Mouse (Mus musculus): Measurements from ENCODE around the gene Tenm3. TPM values are rescaled to one million over a fixed set of nuclear protein-coding genes. Genes with fewer than 3 reads are reported as not detected.

Tenm3 gene
- total and polyA plus RNA-seq, 3 experiments = 0.03 to 0.08 (median 0.07) TPM

GRCm38 (mm10) chr8:48236968-48237367 is 606.8 kb downstream of the Tenm3 start:
- in situ Hi-C loops (cut with MboI; ENCODE audit: low pct_ligation_motif_present, low pct_unique_long_range_greater_than_20kb, low sequenced_read_pairs) = no loop called here
- Histone ChIP-seq H3K36me3 (replicated peaks in 1 of 2; ENCODE audit: control insufficient read depth in 1 of 2, insufficient read depth in 1 of 2, low read length in 1 of 2) (no peaks in the 10 kb centered on the region), H3K9me3 (replicated peaks; ENCODE audit: low read length) (peaks cover 78% of the 10 kb centered on the region), H3K4me1 (ENCODE audit: control insufficient read depth in 1 of 2, insufficient read depth in 2 of 2) (no peaks in the 10 kb centered on the region), H3K4me3 (replicated peaks in 1 of 3; ENCODE audit: low read depth in 2 of 3, low read length in 2 of 3, poor library complexity in 1 of 3) (no peak overlapping the region), H3K79me2 (replicated peaks; ENCODE audit: control insufficient read depth, extremely low read depth, insufficient read depth, poor library complexity, severe bottlenecking) (no peaks in the 10 kb centered on the region), H3K27me3 (replicated peaks) (no peaks in the 10 kb centered on the region), H3K4me2 (ENCODE audit: insufficient read depth, low read depth, poor library complexity, severe bottlenecking) (no peak overlapping the region), H3K9ac (ENCODE audit: insufficient read depth, low read depth) (no peak overlapping the region), H3K27ac (ENCODE audit: insufficient read depth, low read depth) (no peak overlapping the region)
- TF ChIP-seq ELF1 (IDR thresholded peaks at IDR 0.05; ENCODE audit: low read depth, low read length) (no peak), ZMIZ1 (IDR thresholded peaks at IDR 0.05; ENCODE audit: low read depth, low read length) (no peak), MXI1 (IDR thresholded peaks at IDR 0.05; ENCODE audit: low read depth, low read length) (no peak), JUN (IDR thresholded peaks at IDR 0.05; ENCODE audit: insufficient read depth, low read depth, low read length) (no peak), TBP (conservative IDR thresholded peaks at IDR 0.05; ENCODE audit: low read depth, low read length) (no peak), ETS1 (conservative IDR thresholded peaks at IDR 0.05; ENCODE audit: low read depth, low read length) (no peak), POLR2AphosphoS2 (IDR thresholded peaks at IDR 0.05; ENCODE audit: low read depth, low read length) (no peak), GABPA (IDR thresholded peaks at IDR 0.05; ENCODE audit: insufficient replicate concordance, low read depth, low read length) (no peak), CHD2 (IDR thresholded peaks at IDR 0.05; ENCODE audit: low read length) (no peak), IRF4 (IDR thresholded peaks at IDR 0.05; ENCODE audit: low read depth, low read length) (no peak), PAX5 (IDR thresholded peaks at IDR 0.05; ENCODE audit: low read length) (no peak), MEF2A (IDR thresholded peaks at IDR 0.05; ENCODE audit: borderline replicate concordance, low read depth, low read length) (no peak), USF2 (conservative IDR thresholded peaks at IDR 0.05; ENCODE audit: low read depth, low read length) (no peak), CHD1 (IDR thresholded peaks at IDR 0.05; ENCODE audit: low read depth, low read length) (no peak), MAZ (IDR thresholded peaks at IDR 0.05; ENCODE audit: low read depth, low read length) (no peak), E2F4 (IDR thresholded peaks at IDR 0.05; ENCODE audit: insufficient replicate concordance, low read depth, low read length) (no peak), SMC3 (IDR thresholded peaks at IDR 0.05; ENCODE audit: low read depth, low read length) (no peak), USF1 (IDR thresholded peaks at IDR 0.05; ENCODE audit: low read depth, low read length) (no peak)
- no peak for DNase-seq (ENCODE audit: extremely low read depth)
- dilution Hi-C loops (cut with MboI; ENCODE audit: extremely low pct_ligation_motif_present, extremely low pct_unique_long_range_greater_than_20kb, low sequenced_read_pairs) = no loop called here

GRCm38 (mm10) chr8:48232927-48233326 is 610.8 kb downstream of the Tenm3 start:
- no peak for DNase-seq (ENCODE audit: extremely low read depth)
- Histone ChIP-seq H3K4me3 (replicated peaks in 1 of 3; ENCODE audit: low read depth in 2 of 3, low read length in 2 of 3, poor library complexity in 1 of 3) (no peak overlapping the region), H3K4me2 (ENCODE audit: insufficient read depth, low read depth, poor library complexity, severe bottlenecking) (no peak overlapping the region), H3K9ac (ENCODE audit: insufficient read depth, low read depth) (no peak overlapping the region), H3K27me3 (replicated peaks) (no peaks in the 10 kb centered on the region), H3K36me3 (replicated peaks in 1 of 2; ENCODE audit: control insufficient read depth in 1 of 2, insufficient read depth in 1 of 2, low read length in 1 of 2) (no peaks in the 10 kb centered on the region), H3K9me3 (replicated peaks; ENCODE audit: low read length) (peaks cover 76% of the 10 kb centered on the region), H3K27ac (ENCODE audit: insufficient read depth, low read depth) (no peak overlapping the region), H3K79me2 (replicated peaks; ENCODE audit: control insufficient read depth, extremely low read depth, insufficient read depth, poor library complexity, severe bottlenecking) (no peaks in the 10 kb centered on the region), H3K4me1 (ENCODE audit: control insufficient read depth in 1 of 2, insufficient read depth in 2 of 2) (no peaks in the 10 kb centered on the region)
- dilution Hi-C loops (cut with MboI; ENCODE audit: extremely low pct_ligation_motif_present, extremely low pct_unique_long_range_greater_than_20kb, low sequenced_read_pairs) (no loop called here), in situ Hi-C loops (cut with MboI; ENCODE audit: low pct_ligation_motif_present, low pct_unique_long_range_greater_than_20kb, low sequenced_read_pairs) (no loop called here)
- TF ChIP-seq JUN (IDR thresholded peaks at IDR 0.05; ENCODE audit: insufficient read depth, low read depth, low read length) = no peak
- TF ChIP-seq UBTF (IDR thresholded peaks at IDR 0.05; ENCODE audit: low read depth, low read length) = no peak
- no peak for TF ChIP-seq JUND (conservative IDR thresholded peaks at IDR 0.05; ENCODE audit: low read depth, low read length)
- TF ChIP-seq USF2 (conservative IDR thresholded peaks at IDR 0.05; ENCODE audit: low read depth, low read length) = no peak
- no peak for TF ChIP-seq KAT2A (IDR thresholded peaks at IDR 0.05; ENCODE audit: insufficient replicate concordance, low read length)
- no peak for TF ChIP-seq USF1 (IDR thresholded peaks at IDR 0.05; ENCODE audit: low read depth, low read length)
- TF ChIP-seq NELFE (IDR thresholded peaks at IDR 0.05; ENCODE audit: low read depth, low read length) = no peak

Data from CH12.LX (cell line).